Mouse (Mus musculus): ENCODE results near the gene Slc48a1. TPM values are rescaled to one million over a fixed set of nuclear protein-coding genes. Genes with fewer than 3 reads are reported as not detected.

Gene Slc48a1
- polyA plus RNA-seq, 1 experiment = 52.7 TPM

GRCm38 (mm10) chr15:97812875-97813274 lies 34.6 kb downstream of the Slc48a1 start:
- Histone ChIP-seq H3K79me2 (ENCODE audit: control insufficient read depth, insufficient read depth) (peaks cover 15% of the 10 kb centered on the region), H3K4me3 (no peak overlapping the region), H3K4me2 (ENCODE audit: low read depth) (peak overlapping the region; percentile 57), H3K36me3 (ENCODE audit: control insufficient read depth, insufficient read depth) (no peaks in the 10 kb centered on the region), H3K27me3 (ENCODE audit: control insufficient read depth, insufficient read depth, insufficient read length) (no peaks in the 10 kb centered on the region), H3ac (ENCODE audit: control insufficient read depth, insufficient read length) (no peak overlapping the region)
- no peak for TF ChIP-seq REST (IDR thresholded peaks at IDR 0.05; ENCODE audit: insufficient read depth, insufficient read length)
- TF ChIP-seq POLR2AphosphoS2 (IDR thresholded peaks at IDR 0.05; ENCODE audit: insufficient read length, low read depth) = no peak
- no peak for TF ChIP-seq TCF12 (IDR thresholded peaks at IDR 0.05; ENCODE audit: insufficient read depth, poor library complexity, severe bottlenecking)
- TF ChIP-seq MAX (IDR thresholded peaks at IDR 0.05; ENCODE audit: low read depth) = no peak
- TF ChIP-seq SRF (IDR thresholded peaks at IDR 0.05; ENCODE audit: control insufficient read depth, insufficient read length, low read depth) = no peak
- no peak for TF ChIP-seq MYOD1 (IDR thresholded peaks at IDR 0.05; ENCODE audit: control insufficient read depth in 1 of 3, insufficient read length in 2 of 3, low read depth in 2 of 3)
- TF ChIP-seq USF1 (IDR thresholded peaks at IDR 0.05; ENCODE audit: low read depth) = no peak
- TF ChIP-seq POLR2A (IDR thresholded peaks at IDR 0.05; ENCODE audit: insufficient read length, low read depth) = no peak
- no peak for TF ChIP-seq MYOG (IDR thresholded peaks at IDR 0.05; ENCODE audit: control insufficient read depth in 1 of 3, insufficient read depth in 1 of 3, insufficient read length in 2 of 3, low read depth in 2 of 3)
- TF ChIP-seq E2F4 (IDR thresholded peaks at IDR 0.05; ENCODE audit: insufficient read depth) = no peak
- TF ChIP-seq CEBPB (IDR thresholded peaks at IDR 0.05; ENCODE audit: insufficient read depth, poor library complexity, severe bottlenecking) = no peak

- Histone ChIP-seq H3K27me3 (ENCODE audit: control insufficient read depth, insufficient read depth, insufficient read length) (no peaks in the 10 kb centered on the region), H3K79me2 (ENCODE audit: control insufficient read depth, insufficient read depth) (peaks cover 15% of the 10 kb centered on the region), H3ac (ENCODE audit: control insufficient read depth, insufficient read length) (no peak overlapping the region), H3K36me3 (ENCODE audit: control insufficient read depth, insufficient read depth) (no peaks in the 10 kb centered on the region), H3K4me3 (no peak overlapping the region), H3K4me2 (ENCODE audit: low read depth) (peak overlapping the region; percentile 19)
- no peak for TF ChIP-seq MAX (IDR thresholded peaks at IDR 0.05; ENCODE audit: low read depth)
- TF ChIP-seq TCF3 (IDR thresholded peaks at IDR 0.05; ENCODE audit: insufficient read length, low read depth) = no peak
- TF ChIP-seq MYOG (IDR thresholded peaks at IDR 0.05; ENCODE audit: control insufficient read depth in 1 of 3, insufficient read depth in 1 of 3, insufficient read length in 2 of 3, low read depth in 2 of 3) = peak in 1 of 3 experiments; percentile 22
- TF ChIP-seq SRF (IDR thresholded peaks at IDR 0.05; ENCODE audit: control insufficient read depth, insufficient read length, low read depth) = no peak
These were observed 35.3 kb downstream of the Slc48a1 start for GRCm38 (mm10) chr15:97813452-97814204.

- H3ac ChIP-seq (ENCODE audit: control insufficient read depth, insufficient read length) = no peak overlapping the region
- H3K27me3 ChIP-seq (ENCODE audit: control insufficient read depth, insufficient read depth, insufficient read length) = no peaks in the 10 kb centered on the region
- H3K4me3 ChIP-seq = no peak overlapping the region
- peaks cover 15% of the 10 kb centered on the region for H3K79me2 ChIP-seq (ENCODE audit: control insufficient read depth, insufficient read depth)
- peak overlapping the region; percentile 37 for H3K4me2 ChIP-seq (ENCODE audit: low read depth)
- no peaks in the 10 kb centered on the region for H3K36me3 ChIP-seq (ENCODE audit: control insufficient read depth, insufficient read depth)
- TF ChIP-seq MYOG (IDR thresholded peaks at IDR 0.05; ENCODE audit: control insufficient read depth in 1 of 3, insufficient read depth in 1 of 3, insufficient read length in 2 of 3, low read depth in 2 of 3) (peak in 1 of 3 experiments; percentile 40), REST (IDR thresholded peaks at IDR 0.05; ENCODE audit: insufficient read depth, insufficient read length) (no peak), MYOD1 (IDR thresholded peaks at IDR 0.05; ENCODE audit: control insufficient read depth in 1 of 3, insufficient read length in 2 of 3, low read depth in 2 of 3) (peak in 1 of 3 experiments; percentile 55)
These were observed 36.4 kb downstream of the Slc48a1 start for GRCm38 (mm10) chr15:97814703-97815102.

GRCm38 (mm10) chr15:97815254-97815653 lies 36.9 kb downstream of the Slc48a1 start:
- no peak overlapping the region for H3K4me3 ChIP-seq
- H3K27me3 ChIP-seq (ENCODE audit: control insufficient read depth, insufficient read depth, insufficient read length) = no peaks in the 10 kb centered on the region
- peaks cover 18% of the 10 kb centered on the region for H3K79me2 ChIP-seq (ENCODE audit: control insufficient read depth, insufficient read depth)
- H3K4me2 ChIP-seq (ENCODE audit: low read depth) = no peak overlapping the region
- TF ChIP-seq USF1 (IDR thresholded peaks at IDR 0.05; ENCODE audit: low read depth) (no peak), TCF12 (IDR thresholded peaks at IDR 0.05; ENCODE audit: insufficient read depth, poor library complexity, severe bottlenecking) (no peak), TCF3 (IDR thresholded peaks at IDR 0.05; ENCODE audit: insufficient read length, low read depth) (no peak), CEBPB (IDR thresholded peaks at IDR 0.05; ENCODE audit: insufficient read depth, poor library complexity, severe bottlenecking) (no peak), E2F4 (IDR thresholded peaks at IDR 0.05; ENCODE audit: insufficient read depth) (no peak), MYOD1 (IDR thresholded peaks at IDR 0.05; ENCODE audit: control insufficient read depth in 1 of 3, insufficient read length in 2 of 3, low read depth in 2 of 3) (no peak), REST (IDR thresholded peaks at IDR 0.05; ENCODE audit: insufficient read depth, insufficient read length) (no peak), SRF (IDR thresholded peaks at IDR 0.05; ENCODE audit: control insufficient read depth, insufficient read length, low read depth) (no peak), MYOG (IDR thresholded peaks at IDR 0.05; ENCODE audit: control insufficient read depth in 1 of 3, insufficient read depth in 1 of 3, insufficient read length in 2 of 3, low read depth in 2 of 3) (no peak), POLR2AphosphoS2 (IDR thresholded peaks at IDR 0.05; ENCODE audit: insufficient read length, low read depth) (no peak), POLR2A (IDR thresholded peaks at IDR 0.05; ENCODE audit: insufficient read length, low read depth) (no peak), MAX (IDR thresholded peaks at IDR 0.05; ENCODE audit: low read depth) (no peak)
- H3K36me3 ChIP-seq (ENCODE audit: control insufficient read depth, insufficient read depth) = no peaks in the 10 kb centered on the region
- H3ac ChIP-seq (ENCODE audit: control insufficient read depth, insufficient read length) = no peak overlapping the region

Data from myocyte (in vitro differentiated cells).